9 mouse cellular contexts compared by ENCODE assay signal in genomic region chr5:26282282-26282681, GRCm38 (mm10). TPM values are rescaled to one million over a fixed set of nuclear protein-coding genes. Genes with fewer than 3 reads are reported as not detected.
A peak's percentile ranks its signal among the peaks of the same experiment; 100 is the strongest.
DNase-seq lines count a peak whose midpoint lies in the region; ATAC-seq lines count a peak whose summit lies in the region.
"Had no signal": no experiment of that assay in that cellular context is flagged by ENCODE, and none has a peak within 500 bp of the region (broad histone marks: within the 10 kb centered on the region; RNA-seq: fewer than 3 reads in every experiment).

No protein-coding gene starts in this region.

- H3K9me3 ChIP-seq in heart, embryonic 10.5 days: no peaks in the 10 kb centered on the region
- H3K9me3 ChIP-seq in forebrain, embryonic 12.5 days: no peaks in the 10 kb centered on the region
- no peaks in the 10 kb centered on the region for H3K9me3 ChIP-seq in neural tube, embryonic 12.5 days

- no peaks in the 10 kb centered on the region for H3K27me3 ChIP-seq in heart, embryonic 10.5 days (ENCODE audit: insufficient read depth, poor library complexity, severe bottlenecking)
- no peaks in the 10 kb centered on the region for H3K27me3 ChIP-seq in forebrain, embryonic 12.5 days
- H3K27me3 ChIP-seq in neural tube, embryonic 12.5 days (replicated peaks): no peaks in the 10 kb centered on the region

- intact Hi-C loops in heart, postnatal 10 days (cut with DNase I): loop anchor here (5.0 kb wide), 1 partner anchor 595 kb away; no protein-coding TSS in a partner anchor
- intact Hi-C loops in left cerebral cortex, postnatal 25 days (cut with DNase I): loop anchor here (1.0 to 5.0 kb wide), 2 partner anchors 593 to 755 kb away; no protein-coding TSS in a partner anchor

- H3K4me2 ChIP-seq in forebrain, embryonic 12.5 days: no peak overlapping the region
- no peak overlapping the region for H3K4me2 ChIP-seq in neural tube, embryonic 12.5 days (replicated peaks)

- peak; percentile 18 to 43 for DNase-seq in heart, postnatal 10 days
- DNase-seq in heart, embryonic 10.5 days (ENCODE audit: low spot score): no peak
- peak; percentile 12 for DNase-seq in c-Kit-positive CD71-negative TER-119-negative erythroid progenitor cells, embryonic 14.5 days (ENCODE audit: low read depth)
- peak; percentile 19 to 71 for DNase-seq in kidney, adult 8-10 months
- DNase-seq in left cerebral cortex, postnatal 25 days (ENCODE audit: low spot score in 2 of 2): peak; percentile 75 to 78
- peak; percentile 40 for DNase-seq in yolk sac, embryonic 10.5 days (ENCODE audit: low spot score)

- H3K4me3 ChIP-seq in heart, embryonic 10.5 days: no peak overlapping the region
- no peak overlapping the region for H3K4me3 ChIP-seq in forebrain, embryonic 12.5 days (replicated peaks)
- H3K4me3 ChIP-seq in neural tube, embryonic 12.5 days: no peak overlapping the region

- 0 out of 2 replicates have a peak, but pooled peaks have one; percentile 39 for ATAC-seq in forebrain, embryonic 12.5 days (ENCODE audit: low FRiP score)
- peak; percentile 53; the same call in 1 of the 2 replicates for ATAC-seq in neural tube, embryonic 12.5 days (ENCODE audit: low FRiP score, low read depth)

- no peaks in the 10 kb centered on the region for H3K4me1 ChIP-seq in heart, embryonic 10.5 days
- no peaks in the 10 kb centered on the region for H3K4me1 ChIP-seq in forebrain, embryonic 12.5 days
- H3K4me1 ChIP-seq in neural tube, embryonic 12.5 days: no peaks in the 10 kb centered on the region

- H3K9ac ChIP-seq in forebrain, embryonic 12.5 days: no peak overlapping the region
- H3K9ac ChIP-seq in neural tube, embryonic 12.5 days: no peak overlapping the region

- no peaks in the 10 kb centered on the region for H3K36me3 ChIP-seq in heart, embryonic 10.5 days
- no peaks in the 10 kb centered on the region for H3K36me3 ChIP-seq in forebrain, embryonic 12.5 days (replicated peaks)
- no peaks in the 10 kb centered on the region for H3K36me3 ChIP-seq in neural tube, embryonic 12.5 days

- no peak overlapping the region for H3K27ac ChIP-seq in heart, embryonic 10.5 days
- no peak overlapping the region for H3K27ac ChIP-seq in forebrain, embryonic 12.5 days
- no peak overlapping the region for H3K27ac ChIP-seq in neural tube, embryonic 12.5 days

- 4% methylated on average over 4 of the region's 4 CpGs for WGBS in heart, embryonic 10.5 days
- 9% methylated on average over 4 of the region's 4 CpGs for whole genome bisulfite sequencing in forebrain, embryonic 12.5 days
- 4% methylated on average over 4 of the region's 4 CpGs for WGBS in neural tube, embryonic 12.5 days

RNA-seq across cellular contexts. Expression of gene Gm7361, which starts 24.8 kb away (rescaled TPM):
- not detected for total RNA-seq in heart, postnatal 10 days (2021)
- not detected in 2 replicates for polyA plus RNA-seq in heart, embryonic 10.5 days (2016; fragmentation: Nextera tagmentation; extraction: Ambion mirVana)
- polyA plus RNA-seq in forebrain, embryonic 12.5 days (2016; fragmentation: Nextera tagmentation; extraction: Ambion mirVana): not detected in 2 replicates
- total RNA-seq in left cerebral cortex, postnatal 25 days (2021): under 1 TPM in 1 of 2 experiments, not detected in 1; 0.11 TPM
- not detected in 2 replicates for polyA plus RNA-seq in neural tube, embryonic 12.5 days (2016; fragmentation: Nextera tagmentation; extraction: Ambion mirVana)
- polyA plus RNA-seq: lung, embryonic 16.5 days had no signal
